Mouse (Mus musculus): ENCODE measurements around the gene Exog.

The Exog gene

DNA sequence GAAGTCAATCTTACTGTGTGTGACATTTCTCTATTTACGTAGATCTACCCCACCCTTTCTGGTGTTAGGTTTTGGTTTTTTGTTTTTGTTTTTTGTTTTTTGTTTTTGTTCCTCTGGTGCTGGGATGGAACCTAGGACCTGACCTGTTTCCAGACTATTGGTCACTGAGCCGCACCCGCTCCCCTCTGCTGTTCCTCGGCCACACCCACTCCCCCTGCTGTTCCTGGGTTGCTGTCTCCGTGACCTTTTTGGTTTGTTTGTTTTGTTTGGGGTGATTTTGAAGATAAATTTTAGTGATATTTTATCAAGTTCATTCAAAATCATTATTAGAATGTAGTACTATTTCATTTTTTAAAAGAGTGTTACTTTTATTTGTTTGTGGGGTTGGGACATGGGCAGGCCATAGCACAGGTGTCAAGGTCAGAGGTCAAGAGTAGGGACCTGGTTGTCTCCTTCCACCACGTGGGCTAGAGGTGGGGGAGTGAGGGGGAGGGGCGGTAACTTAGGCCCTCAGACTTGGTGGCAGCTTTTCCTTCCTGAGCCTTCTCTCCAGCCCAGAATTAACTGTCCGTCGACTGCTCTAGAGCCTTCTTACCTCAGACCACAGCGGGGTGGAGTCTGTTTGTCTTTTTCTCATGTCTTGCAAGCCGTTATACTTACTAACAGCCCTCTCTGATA is 60.4 kb downstream of the Exog start:
- DNase-seq (ENCODE audit: low spot score), result no peak

DNA sequence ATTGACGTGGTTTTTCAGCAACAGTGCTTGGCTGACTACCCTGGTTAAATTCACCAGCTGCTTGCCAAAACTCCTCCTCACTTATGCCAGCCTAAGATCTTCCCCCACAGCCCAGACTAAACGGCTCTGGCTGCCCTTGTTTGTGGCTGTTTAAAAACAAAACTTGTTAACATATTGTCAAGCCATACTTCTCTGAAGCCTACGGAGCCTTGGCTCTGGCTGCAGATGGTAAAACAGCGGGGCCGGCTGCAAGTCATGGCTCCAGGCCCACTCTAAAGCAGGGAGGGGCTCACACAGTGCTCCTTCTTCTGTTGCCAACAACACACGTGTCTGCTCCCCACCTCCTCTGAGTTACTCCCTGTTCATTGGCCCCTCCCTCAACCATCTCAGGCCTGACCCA is 66.2 kb downstream of the Exog start:
- DNase-seq (ENCODE audit: low spot score), result no peak

DNA sequence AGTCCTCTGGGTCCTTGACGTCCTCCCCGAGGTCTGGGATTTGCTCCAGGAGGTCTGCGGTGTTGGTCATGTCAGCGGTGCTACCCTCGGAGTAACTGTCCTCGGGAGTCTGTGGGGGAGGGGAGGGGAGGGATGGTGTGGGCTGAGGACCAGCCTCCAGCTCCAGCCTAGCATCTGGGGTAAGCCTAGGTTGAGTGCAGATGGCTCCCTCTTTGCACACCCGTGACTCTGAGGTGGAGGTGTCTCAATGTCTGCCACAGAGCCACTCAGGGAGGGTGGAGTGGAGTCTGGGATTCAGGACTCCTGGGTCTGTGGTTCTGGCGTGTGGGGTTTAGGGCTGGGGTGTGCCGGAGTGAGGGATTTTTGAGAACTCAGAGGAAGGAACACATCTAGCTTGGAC is 68.2 kb downstream of the Exog start:
- DNase-seq (ENCODE audit: low spot score), result no peak

GRCm38 (mm10) chr9:119513816-119514215 is 69.1 kb downstream of the Exog start:
- DNase-seq (ENCODE audit: low spot score), result no peak

DNA sequence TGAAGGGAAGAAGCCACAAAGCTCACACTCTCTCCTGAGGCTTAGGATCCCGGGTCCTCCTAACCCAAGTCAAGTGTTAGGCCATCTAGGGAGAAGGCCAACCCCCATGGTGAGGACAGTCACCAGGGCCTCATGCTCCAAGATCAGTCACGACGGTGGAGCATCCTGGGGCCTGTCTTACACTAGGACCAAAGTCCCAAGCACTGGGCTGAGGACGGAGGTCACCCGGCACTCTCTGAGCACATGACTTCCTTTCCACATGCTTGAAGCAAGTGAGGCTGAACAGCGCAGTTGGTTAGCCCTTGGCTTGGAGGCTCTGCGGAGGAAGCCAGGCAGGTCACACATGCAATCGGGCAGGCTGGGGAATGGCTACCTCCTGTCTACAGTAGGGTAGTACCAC is 70.2 kb downstream of the Exog start:
- no peak for DNase-seq (ENCODE audit: low spot score)

All from ovary, adult 18-20 months (tissue).